Mouse (Mus musculus): Measurements from ENCODE around the gene Vwce.
A peak's percentile ranks its signal among the peaks of the same experiment; 100 is the strongest.

Vwce gene

DNA sequence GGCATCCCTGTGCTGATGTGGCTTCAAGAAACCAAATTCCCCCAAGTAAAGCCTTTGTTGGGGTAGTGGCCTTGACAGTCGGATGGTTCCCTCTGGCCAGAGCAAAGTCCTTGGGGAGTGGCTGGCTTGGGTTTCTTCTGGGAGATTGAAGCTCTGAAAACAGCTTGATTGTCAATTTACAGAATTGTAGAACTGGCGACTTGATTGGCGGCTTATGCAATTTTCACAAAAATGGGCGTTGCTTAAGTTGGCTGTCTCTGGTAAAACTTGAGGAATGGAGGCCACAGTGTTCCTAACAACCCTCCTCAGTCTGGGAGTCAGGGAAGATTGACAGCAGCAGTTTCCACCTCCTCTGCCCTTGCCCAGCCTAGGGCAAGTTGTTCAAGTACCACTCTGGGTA is 58.3 kb downstream of the Vwce start:
- DNase-seq: no peak

DNA sequence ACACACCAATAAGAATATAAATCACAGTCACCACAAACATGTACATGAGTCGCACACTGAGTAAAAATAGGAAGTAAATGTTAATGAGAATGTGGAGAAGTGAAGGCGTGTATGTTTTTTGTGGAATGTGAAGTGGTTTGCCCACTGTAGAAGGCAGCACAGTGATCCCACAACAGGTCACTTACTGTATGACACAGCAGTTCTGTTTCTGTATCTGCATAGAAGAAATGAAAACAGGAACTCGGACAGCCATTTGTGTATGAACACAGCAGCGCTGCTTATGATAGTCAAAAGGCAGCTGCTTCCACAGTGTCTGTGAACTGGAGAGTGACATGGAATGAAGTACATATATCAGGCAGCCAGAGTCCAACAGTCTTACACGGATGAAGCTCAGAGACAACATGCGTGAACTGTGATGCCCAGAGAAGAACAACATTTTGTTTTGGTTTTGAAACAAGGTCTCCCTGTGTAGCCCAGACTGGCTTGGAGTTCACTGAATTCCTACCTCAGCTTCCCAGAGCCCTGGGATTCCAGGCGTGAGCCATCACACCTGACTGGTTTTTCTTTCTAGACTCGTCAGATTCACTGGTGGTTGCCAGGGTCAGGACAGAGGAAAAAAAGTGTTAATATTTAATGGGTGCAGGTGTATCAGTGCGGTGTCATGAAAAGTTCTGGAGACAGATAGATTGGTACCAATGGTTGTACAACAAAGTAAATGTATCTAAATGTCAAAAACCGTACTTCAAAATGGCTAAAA is 60.1 kb downstream of the Vwce start:
- DNase-seq: no peak

DNA sequence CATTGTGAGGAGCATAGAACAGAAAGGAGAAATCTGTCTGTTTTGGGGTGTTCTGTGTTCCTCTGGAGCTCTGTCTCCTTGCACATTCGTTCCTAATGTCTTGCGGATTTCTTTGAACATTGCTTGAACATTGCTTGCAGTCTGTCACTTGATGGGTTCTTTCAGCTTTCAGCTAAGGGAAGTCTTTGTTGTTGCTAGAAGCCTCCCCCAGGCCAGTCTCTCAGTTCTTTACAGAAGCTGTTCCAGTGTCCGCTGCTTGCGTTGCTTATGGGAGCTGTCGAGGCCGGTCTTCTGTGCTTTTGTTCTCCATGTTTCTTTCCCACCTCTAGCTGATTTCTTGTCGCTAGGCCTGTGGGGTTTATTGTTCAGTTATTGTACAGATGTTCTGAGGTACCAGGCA is 61.8 kb downstream of the Vwce start:
- DNase-seq: no peak

DNA sequence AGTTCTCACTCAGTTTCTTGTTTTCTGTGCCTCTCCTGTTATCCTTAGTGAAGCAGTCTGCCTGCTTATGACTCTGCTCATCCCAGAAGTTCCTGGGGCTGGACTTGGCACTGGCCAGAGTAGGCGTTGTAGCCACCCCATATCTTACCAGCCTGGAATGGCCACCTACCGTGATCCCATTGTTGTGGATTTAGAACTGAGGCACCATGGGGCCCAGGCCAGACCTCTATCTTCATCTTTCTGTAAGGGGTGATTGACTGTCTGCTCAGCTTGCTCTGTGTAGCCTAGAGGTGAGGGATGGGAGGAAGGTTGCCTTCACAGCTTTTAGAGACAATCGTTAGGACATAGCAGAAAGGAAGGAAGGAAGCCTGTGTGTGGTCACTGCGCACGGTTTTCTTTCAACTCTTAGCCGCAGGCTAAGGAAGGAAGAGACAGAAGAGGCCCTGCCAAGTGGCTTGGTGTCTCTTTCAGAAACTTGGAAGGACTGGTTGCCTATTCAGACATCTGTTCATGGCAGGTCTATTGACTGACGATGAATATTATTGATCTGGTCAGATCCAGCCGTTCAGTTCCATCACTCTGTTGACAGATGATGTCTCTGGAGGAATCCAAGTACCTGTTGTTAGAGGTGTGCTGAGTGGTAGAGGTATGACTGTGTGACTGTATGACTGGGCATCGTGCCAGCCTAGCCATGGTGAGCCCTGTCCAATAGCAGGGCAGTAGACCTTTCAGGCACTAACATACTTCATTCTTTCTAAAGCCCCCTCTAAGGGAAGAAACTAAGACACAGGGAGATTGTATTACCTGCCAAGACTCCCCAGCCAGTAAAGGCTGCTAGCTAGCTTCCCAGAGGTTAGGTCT is 64.3 kb downstream of the Vwce start:
- DNase-seq: no peak

DNA sequence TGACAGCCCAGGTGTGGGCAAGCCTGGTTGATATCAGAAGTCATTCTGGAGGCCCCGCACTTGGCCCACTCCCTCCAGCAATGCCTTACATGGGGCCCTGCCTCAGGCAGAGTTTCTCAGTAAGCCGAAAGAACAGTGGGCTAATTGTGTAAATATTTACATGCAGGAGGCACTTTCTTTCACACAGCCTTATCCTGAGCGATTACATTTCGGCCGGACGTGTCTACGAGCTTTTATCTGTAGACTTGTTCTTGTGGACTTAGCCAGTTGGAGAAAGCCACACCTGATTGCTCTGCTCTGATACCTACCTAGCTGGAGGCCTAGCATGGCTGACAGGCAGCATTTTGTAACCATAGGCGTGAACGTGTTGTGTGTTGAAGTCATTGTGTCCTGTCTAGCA is 65.8 kb downstream of the Vwce start:
- DNase-seq: no peak

DNA sequence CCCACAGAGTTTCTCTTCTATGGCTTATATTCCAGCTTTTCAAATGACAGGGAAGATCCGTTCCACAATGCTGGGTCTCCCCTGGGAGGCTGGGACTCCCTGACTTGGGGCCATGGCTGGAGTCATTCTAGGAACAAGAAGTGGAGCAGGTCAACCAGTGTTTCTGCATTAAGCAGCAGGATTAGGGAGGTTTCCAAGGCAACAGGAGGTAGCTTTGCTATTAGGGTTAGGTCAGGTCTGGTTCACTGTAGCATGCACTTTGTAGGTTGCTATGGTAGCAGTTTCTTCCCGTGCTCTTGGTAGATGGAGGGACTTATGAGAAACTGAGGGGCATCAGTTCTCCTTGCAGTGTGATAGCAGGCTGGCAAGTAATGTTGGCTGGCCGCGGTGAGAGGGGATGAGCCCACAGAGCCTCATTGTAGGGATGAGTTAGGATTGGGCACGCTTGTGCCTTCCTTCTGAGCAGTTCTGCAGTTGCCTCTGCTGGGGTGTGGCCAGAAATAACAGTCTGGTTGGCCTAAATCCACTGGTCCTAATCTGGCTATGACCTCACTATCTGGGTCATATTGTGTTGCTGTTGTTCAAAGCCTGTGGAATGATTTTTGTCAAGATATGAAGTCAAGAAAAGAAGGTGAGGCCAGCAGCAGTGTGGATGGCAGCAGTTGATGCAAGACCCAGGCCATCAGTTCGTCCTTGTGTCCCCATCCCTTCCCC is 67.2 kb downstream of the Vwce start:
- no peak for DNase-seq

GRCm38 (mm10) chr19:10702125-10702524 is 68.1 kb downstream of the Vwce start:
- no peak for DNase-seq

DNA sequence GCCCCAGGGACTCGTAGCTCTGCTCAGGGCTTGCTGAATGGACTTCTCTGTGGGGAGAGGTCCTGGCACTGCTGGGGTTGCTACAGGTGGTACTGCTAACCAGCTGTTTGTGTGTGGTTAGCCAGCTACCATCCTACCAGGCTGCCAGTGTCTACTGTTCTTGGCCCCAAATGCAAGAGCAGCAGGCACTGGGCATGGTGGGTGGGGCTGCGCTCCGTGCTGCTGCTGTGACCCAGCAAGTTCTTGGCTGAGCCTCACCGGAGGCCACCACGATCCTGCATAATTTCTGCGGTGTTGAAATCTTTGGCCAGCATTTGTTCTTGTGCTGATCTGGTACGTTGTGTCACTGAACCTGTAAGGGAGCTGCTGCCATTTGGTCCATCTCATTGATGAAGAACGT is 69.5 kb downstream of the Vwce start:
- DNase-seq: peak; percentile 59 to 72

- no peak for DNase-seq
Observed at GRCm38 (mm10) chr19:10707087-10707875, 73.3 kb downstream of the Vwce start.

DNA sequence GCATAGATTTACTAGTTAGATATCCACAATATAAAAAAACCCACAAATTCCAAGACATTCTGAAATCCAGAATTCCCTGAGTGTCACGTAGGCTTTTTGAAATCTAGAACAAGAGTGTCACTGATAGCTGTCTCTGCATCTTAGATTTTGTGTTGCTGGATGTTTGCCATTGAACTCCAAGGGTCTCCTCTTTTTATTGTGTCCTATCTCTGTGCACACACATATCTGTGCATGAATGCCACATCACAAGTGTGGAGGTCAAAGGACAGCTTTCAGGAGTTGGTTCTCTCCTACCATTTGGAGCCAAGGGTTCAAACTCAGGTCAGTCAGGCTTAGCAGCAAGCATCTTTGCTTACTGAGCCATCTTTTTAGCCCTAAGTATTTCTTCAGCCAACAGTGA is 73.9 kb downstream of the Vwce start:
- DNase-seq: no peak

DNA sequence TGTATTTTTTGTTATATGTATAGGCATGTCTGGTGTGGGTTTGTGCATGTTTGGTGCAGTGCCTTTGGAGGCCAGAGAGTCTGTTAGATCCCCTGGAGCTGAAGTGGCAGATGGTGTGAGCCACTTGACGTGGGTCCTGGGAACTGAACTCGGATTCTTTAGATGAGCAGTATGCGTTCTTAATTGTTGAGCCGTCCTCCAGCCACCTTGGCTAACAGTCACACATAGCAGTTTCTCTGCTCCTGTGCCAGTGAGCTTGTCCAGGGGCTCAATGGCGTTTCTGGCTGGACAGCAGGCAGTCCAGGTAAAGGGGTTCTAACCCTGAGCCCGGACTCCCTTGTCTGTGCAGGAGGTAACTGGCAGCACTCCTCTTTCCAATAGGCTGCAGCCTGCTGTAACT is 74.9 kb downstream of the Vwce start:
- no peak for DNase-seq

GRCm38 (mm10) chr19:10709360-10710087 is 75.5 kb downstream of the Vwce start:
- DNase-seq: peak; percentile 100

DNA sequence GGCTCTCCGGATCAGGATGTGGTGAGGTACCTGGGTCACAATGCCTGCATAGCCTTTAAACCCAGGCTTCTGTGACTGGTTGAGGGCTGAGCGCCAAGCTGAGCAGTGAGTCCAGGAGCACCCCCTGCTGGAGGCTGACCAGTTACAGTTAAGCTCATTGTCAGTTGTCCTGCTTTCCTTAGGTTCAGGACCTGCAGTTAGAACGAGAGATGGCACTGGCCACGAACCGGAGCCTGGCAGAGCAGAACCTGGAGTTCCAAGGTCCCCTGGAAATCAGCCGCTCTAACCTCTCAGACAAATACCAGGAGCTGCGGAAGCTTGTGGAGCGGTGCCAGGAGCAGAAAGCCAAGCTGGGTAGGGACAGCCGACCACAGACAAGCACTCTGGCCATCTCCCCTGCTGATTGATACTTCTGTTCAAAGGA is 76.1 kb downstream of the Vwce start:
- DNase-seq: peak; percentile 89 to 92

- no peak for DNase-seq
Observed at GRCm38 (mm10) chr19:10710751-10711150, 76.7 kb downstream of the Vwce start.

GRCm38 (mm10) chr19:10712194-10712593 is 78.2 kb downstream of the Vwce start:
- DNase-seq: no peak

DNA sequence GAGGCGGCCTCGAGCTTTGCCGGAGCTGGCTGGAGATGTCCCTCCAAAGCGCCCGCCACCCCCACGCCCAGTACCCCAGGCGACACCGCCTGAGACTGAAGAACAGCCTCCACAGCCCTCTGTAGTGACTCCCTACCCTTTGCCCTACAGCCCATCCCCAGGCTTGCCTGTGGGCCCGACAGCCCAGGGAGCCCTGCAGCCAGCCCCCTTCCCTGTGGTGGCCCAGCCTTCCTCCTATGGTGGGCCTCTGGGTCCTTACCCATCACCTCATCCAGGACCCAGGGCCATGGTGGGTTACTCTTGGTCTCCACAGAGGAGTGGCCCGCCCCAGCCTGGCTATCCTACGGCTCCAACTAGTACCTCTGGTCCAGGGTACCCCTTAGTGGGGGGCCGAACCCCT is 78.6 kb downstream of the Vwce start:
- no peak for DNase-seq

DNA sequence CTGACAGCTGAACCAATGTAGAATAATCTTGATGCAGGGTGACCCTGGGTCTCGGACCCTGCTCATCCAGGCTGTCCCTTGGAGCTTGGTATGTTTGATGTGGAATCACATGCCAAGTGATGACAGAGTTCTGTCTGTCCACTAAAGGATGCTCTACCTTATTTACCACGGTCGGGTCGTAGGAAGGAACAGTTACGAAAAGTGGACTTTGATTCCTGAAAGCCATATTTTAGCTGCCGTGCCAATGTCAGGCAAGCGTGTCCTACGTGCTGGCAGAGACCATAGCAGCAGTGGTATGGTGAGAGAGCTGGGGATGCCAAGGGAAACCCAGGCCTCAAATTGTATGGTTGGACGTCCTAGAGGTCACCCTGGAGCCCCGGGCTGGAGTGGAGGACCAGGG is 79.5 kb downstream of the Vwce start:
- no peak for DNase-seq

GRCm38 (mm10) chr19:10714168-10714567 is 80.2 kb downstream of the Vwce start:
- no peak for DNase-seq

- peak; percentile 96 to 97 for DNase-seq
Observed at GRCm38 (mm10) chr19:10714682-10715475, 80.9 kb downstream of the Vwce start.

DNA sequence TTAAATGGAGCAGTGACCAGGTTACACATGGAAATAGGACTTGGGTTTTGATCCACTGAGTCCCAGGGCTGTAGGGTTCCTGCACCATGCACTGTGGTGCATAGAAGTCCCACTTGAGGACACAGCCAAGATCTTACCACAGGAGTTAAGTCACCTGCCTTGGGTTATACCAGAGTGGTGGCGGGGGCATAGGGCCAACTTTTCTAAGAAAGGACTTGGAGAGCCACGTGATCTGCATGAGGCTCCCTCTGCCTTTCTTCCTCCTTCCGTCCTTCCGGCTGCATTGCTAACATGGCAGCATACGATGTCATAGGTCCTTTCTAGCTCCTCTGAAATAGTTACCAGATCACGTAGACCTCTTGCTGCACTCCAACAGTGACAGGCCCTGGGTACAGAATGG is 81.5 kb downstream of the Vwce start:
- DNase-seq: peak in 1 of 2 experiments; percentile 57

Data from cerebellum, postnatal 14 days (tissue).